Mouse (Mus musculus) monocyte, adult 2 months (primary cell): ENCODE results near the gene Hoxd13.

Source experiments
- DNase-seq, 2 experiments: peaks; one replicate each; pipeline ENCODE4 v3.0.0; 2022; ENCODE audit warnings: low spot score in 2 of 2, low read depth in 1 of 2

Gene Hoxd13

DNA sequence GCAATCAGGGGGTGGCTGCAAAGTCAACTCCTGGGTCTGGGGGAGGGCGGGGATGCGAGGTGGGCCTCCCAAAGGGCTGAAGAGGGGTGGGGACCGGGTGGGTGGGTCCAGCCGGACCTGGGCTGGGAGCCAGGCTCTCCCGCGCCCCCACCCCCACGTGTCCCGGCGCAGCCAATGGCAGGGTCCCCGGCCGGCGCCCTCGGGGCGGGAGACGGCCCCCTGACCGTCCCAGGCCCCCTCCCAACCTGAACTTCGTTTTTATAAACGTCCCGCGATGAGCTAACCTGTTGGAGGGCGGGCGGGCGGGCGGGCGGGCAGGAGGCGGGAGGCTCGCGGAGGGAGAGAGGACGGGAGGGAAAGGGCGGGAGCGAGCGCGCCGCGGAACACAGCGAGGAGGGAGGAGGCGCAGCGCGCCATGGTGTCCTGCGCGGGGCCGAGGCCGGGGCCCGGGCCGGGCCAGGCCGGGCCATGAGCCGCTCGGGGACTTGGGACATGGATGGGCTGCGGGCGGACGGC is at the start of gene Hoxd13:
Gene Hoxd13, plus strand, starts transcription at position 469 of the 516 bp plus-strand sequence.
- DNase-seq = no peak

DNA sequence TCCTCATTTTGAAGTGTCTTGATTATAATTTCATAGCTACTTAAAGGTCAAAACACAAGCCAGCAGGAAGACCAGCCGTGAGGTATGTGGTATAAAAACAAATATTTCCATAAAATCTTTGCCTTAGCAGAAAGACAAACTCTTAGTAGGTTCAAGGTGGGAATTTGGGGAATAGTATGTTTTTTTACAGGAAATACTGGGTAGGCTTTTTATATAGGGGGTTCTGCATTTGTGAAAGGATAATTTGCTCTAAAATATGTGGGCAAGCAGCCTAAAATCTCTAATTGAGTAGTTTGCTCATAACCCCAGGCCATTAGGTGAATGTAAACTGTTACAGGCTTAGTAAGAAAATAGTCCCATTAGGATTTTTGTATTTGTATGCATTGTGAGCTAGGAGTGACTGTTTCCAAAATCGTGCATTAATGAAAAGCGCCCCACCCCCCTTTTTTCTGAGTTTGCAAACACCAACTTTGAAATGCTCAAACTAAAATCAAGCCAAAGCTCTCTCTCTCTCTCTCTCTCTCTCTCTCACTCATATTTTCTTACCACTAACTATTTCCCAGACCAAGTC is 48.3 kb upstream of the Hoxd13 start:
- no peak for DNase-seq

- DNase-seq = no peak
Measured at GRCm38 (mm10) chr2:74620368-74620767, 47.7 kb upstream of the Hoxd13 start.

DNA sequence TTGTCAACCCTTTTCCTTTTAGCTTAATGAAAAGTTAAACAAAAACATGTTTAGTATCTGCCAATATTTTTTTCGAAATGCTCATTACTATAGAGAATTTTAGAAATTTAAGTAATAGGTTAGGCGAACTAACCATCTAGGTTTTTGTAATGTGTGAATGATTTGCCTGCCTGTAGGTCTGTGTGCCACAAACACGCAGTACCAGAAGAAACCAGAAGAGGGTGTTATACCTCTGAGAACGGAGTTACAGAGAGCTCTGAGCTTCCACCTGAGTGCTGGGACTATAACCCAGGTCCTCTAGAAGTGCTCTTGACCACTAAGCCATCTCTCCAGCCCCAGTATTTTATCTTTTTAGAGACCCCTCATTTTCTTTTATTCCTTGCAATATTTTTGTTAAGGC is 32.7 kb upstream of the Hoxd13 start:
- no peak for DNase-seq

DNA sequence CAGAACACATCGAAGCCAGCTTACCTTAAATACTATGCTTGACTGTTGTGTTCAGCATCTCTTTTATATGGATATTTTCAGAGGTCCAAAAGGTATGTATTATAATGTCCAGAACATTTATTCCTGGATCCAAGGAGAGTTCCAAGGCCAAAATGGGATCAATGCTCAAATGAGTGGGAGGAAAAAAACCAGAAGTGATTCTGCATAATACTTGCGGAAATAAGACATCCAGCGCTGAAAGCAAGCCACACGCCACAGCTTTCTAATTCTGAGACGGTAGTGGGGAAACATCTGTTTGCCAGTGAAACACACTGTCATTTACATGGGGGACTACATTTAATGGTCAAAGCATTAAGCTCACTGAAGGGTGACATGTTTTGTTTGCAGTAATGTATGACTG is 25.7 kb upstream of the Hoxd13 start:
- no peak for DNase-seq

DNA sequence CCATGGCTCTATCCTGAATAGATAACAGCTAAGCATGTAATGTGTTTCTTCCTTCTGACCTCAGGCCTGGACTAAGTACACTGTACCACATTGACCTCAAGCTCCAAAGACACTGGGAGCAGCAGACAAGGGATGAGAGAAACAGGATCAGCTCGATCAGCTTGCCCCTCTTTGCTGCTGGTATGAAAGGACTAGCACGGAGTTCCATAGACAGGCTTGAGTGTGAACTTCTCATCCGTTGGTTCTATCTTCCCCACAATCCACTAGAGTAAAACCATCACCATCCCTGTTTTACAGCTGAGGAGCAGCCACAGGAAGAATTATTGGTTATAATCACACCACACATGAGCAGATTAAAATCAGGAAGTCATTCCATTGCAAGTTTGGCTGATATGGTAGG is 22.5 kb upstream of the Hoxd13 start:
- DNase-seq = no peak

DNA sequence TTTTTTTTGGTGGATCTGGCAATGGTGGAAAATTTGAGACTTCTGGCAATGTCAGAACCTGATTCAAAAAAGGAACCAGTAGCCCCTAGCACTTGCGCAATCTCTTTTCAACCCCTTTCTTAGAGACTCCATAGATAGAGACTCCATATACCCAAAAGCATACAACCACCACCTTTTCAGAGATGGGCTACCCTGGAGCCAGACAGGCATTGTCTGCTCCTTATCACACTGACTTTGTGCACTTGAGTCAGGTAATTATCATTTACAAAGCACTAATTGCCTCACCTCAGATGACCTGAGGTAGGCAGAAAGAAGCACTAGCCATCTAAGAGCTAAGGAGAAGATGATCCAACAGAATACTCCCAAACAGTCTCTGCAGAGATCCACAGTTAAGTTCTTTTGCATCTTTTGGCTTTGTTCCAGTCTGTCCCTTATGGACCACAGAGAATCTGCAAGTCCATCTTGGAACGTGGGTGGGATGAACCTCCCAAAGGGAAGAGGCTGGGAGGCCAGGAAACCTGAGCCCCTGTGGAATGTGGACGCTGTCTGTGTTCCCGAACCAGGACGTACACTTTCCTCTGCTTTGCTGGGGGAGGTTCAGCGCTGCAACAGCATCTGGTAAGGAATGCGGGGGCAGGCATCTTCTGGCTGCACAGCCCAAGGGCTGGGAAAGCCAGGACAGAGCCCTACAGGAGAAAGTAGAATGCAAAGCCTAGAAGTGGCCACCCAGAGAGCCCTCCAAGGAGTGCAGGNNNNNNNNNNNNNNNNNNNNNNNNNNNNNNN is 20.8 kb upstream of the Hoxd13 start:
- DNase-seq = no peak

DNA sequence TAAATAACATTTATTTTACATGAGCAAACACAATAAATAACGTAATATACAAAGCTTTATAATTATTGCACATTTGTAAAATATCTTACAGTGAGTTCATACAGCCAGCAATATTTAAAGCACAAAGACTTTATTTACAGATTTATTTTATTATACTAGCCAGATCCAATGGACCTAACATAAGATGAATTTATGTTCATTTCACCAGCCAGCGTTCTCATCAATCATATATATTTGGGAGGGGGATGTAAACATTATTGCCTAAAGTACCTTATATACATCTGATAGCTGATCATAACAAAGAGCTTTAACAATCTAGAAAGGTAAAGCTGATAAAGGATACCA is 15.1 kb upstream of the Hoxd13 start:
- no peak for DNase-seq

GRCm38 (mm10) chr2:74653781-74654535 is 14.2 kb upstream of the Hoxd13 start:
- DNase-seq = no peak

GRCm38 (mm10) chr2:74654743-74655419 is 13.2 kb upstream of the Hoxd13 start:
- DNase-seq = no peak

GRCm38 (mm10) chr2:74655420-74655781 is 12.7 kb upstream of the Hoxd13 start:
- no peak for DNase-seq

- no peak for DNase-seq
Measured at GRCm38 (mm10) chr2:74655821-74656631, 12.1 kb upstream of the Hoxd13 start.

DNA sequence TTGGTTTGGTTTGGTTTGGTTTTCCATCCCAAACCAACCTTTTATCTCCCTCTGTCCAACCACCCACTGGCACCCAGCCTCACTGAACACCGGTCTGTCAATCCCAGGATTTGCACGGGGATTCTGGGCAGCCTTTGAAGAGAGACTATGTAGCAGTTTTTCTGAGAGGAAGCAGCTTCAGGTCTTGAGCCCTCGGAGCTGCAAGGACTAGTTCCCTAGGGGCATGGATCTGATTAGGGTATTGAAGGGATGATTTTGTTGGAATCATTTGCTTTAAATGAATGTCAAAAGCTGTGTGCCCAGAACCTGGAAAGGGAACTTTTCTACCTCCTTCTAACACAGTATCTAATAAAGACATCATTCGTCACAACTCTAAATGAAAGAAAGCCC is 11.5 kb upstream of the Hoxd13 start:
- DNase-seq = no peak

GRCm38 (mm10) chr2:74657251-74658023 is 10.7 kb upstream of the Hoxd13 start:
- DNase-seq = no peak

DNA sequence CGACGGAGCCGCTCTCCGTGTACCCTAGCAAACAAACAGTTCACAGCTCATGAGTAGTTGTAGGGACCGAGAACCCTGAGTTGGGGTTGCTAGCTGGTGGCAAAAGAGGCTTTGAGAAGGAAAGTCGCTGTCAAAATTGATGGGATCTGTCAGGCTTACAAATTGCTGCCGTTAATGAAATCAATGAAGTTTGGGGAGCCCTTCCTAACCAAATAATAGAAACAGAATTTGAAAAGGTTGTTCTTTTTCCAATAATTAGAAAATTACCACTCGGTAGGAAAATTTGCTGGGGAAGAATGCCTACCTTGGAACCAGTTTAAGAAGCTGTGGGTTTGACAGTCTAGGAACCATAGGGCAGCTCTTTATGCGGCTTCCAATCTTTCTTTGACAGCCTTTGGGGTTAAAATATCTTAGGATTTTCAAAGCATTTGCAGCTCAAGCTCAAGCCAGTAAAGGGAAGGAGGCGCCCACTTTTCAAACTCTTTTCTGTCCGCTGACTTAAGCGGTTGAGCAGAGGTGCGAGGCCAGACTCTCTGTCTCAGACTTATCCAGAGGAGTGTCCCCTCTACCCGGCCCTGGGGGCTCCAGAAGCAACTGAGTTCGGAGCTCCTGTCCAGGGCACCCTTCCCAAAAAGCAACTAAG is 10.0 kb upstream of the Hoxd13 start:
- no peak for DNase-seq

DNA sequence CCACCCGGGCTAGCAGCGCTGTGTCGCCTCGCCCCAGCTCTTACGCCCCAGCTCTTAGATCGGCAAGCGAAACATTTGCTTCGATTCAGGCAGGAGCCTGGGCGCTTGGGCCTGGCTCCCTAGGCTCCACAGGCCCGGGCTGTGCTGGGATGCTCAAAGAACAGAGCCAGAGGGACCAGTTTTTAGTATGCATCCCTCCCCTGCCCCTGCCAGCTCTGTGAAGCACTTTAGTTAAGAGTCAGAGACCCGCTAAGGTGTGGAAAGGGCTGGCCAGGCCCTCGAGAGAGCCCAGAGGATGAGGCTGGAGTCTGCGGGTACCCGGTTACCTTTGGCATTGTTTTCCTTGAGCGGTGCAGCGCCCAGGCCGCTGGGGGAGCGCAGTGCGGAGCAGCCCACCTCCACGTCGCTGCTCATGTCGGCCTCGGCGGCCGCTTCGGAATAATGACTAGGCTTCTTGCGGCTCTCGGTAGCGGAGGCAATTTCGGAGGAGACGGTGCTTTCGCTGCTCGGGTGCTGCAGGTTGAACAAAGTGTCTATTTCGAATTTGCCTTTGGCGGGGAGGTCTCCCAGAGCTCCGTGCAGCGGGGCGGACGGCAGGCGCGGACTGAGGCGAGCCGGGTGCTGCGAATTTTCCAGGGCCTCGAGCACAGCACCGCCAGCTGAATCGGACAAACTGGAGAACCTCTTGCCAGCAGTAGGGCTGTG is 9.3 kb upstream of the Hoxd13 start:
- no peak for DNase-seq

DNA sequence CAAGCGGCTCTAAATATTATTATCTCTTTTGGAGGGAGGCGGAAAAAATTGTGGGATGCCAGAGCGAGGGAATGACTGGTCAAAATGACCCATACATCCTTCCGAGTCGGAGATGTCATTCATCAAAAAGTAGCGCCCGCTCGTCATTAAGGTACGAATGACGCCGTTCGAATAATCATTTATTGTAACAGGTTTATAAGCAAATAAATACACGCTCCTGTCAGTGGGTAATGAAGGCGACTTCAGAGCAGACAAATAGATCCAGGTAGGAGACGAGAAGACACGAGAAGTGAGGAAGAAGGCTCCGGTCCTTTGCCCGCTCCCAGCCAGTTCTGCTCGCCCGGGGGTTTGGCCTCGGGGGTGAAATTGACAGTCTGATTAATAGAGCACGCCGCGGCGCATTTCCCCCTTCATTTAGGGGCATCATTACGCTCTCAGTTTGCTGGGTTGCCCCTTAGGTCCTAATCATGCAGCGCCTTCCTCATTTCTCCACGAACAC is 8.6 kb upstream of the Hoxd13 start, which contains the start of gene Evx2:
Gene Evx2, minus strand, starts transcription at position 51 of the 499 bp plus-strand sequence.
- DNase-seq = no peak
